ENCODE assay signal across 15 mouse cellular contexts in the genomic region with DNA sequence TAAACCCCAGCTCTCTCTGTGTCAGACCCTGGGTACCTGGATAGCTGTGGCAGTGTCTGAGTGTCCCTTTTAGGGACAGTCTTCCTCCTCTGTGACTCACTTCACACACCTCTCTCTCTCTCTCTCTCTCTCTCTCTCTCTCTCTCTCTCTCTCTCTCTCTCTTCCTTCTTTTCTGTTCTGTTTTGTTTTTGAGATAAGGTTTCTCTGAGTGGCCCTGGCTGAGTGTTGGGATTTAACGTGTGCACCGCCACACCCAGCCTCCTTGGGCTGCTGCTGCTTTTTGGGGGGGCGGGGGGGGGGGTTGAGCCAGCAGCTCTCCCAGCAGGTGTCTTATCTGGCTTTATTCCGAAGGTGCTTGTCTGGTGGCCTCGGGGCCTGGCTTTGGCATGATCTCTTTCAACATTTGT. TPM values are rescaled to one million over a fixed set of nuclear protein-coding genes. Genes with fewer than 3 reads are reported as not detected.
DNase-seq lines count a peak whose midpoint lies in the region; ATAC-seq lines count a peak whose summit lies in the region.
"Had no signal": no experiment of that assay in that cellular context is flagged by ENCODE, and none has a peak within 500 bp of the region (broad histone marks: within the 10 kb centered on the region; RNA-seq: fewer than 3 reads in every experiment).

No protein-coding gene starts in this region.

- 0 out of 2 replicates have a peak overlapping the region, but pooled peaks have one; percentile 19 for H3K4me2 ChIP-seq in heart, embryonic 11.5 days
- H3K4me2 ChIP-seq in midbrain, embryonic 11.5 days = no peak overlapping the region
- H3K4me2 ChIP-seq in midbrain, embryonic 16.5 days (ENCODE audit: low read length) = no peak overlapping the region
- peak overlapping the region; percentile 50 for H3K4me2 ChIP-seq in liver, embryonic 11.5 days
- no peak overlapping the region for H3K4me2 ChIP-seq in stomach, embryonic 16.5 days (ENCODE audit: low read depth, low read length)
- H3K4me2 ChIP-seq: midbrain, embryonic 15.5 days; neural tube, embryonic 15.5 days had no signal

- intact Hi-C loops in heart, postnatal 25 days (cut with DNase I) = no loop called here
- intact Hi-C loops in left cerebral cortex, postnatal 4 days (cut with DNase I) = no loop called here

- peaks cover 37% of the 10 kb centered on the region for H3K4me1 ChIP-seq in heart, embryonic 11.5 days (ENCODE audit: control insufficient read depth, insufficient read depth, low read length)
- H3K4me1 ChIP-seq in midbrain, embryonic 11.5 days (ENCODE audit: control insufficient read depth, insufficient read depth, low read length) = peaks cover 15% of the 10 kb centered on the region
- H3K4me1 ChIP-seq in midbrain, embryonic 16.5 days (ENCODE audit: control insufficient read depth, insufficient read depth, low read length) = peaks cover 32% of the 10 kb centered on the region
- peaks cover 45% of the 10 kb centered on the region for H3K4me1 ChIP-seq in liver, embryonic 11.5 days (replicated peaks; ENCODE audit: control insufficient read depth, insufficient read depth, low read length)
- peaks cover 24% of the 10 kb centered on the region for H3K4me1 ChIP-seq in stomach, embryonic 16.5 days (ENCODE audit: control insufficient read depth, insufficient read depth, low read length)

- no peaks in the 10 kb centered on the region for H3K27me3 ChIP-seq in heart, embryonic 11.5 days (ENCODE audit: control insufficient read depth, insufficient read depth, low read length)
- no peaks in the 10 kb centered on the region for H3K27me3 ChIP-seq in midbrain, embryonic 11.5 days (ENCODE audit: control insufficient read depth, insufficient read depth, low read length)
- no peaks in the 10 kb centered on the region for H3K27me3 ChIP-seq in midbrain, embryonic 16.5 days (ENCODE audit: control insufficient read depth, insufficient read depth, low read depth, low read length)
- no peaks in the 10 kb centered on the region for H3K27me3 ChIP-seq in liver, embryonic 11.5 days (replicated peaks; ENCODE audit: control insufficient read depth, insufficient read depth, low read length)
- no peaks in the 10 kb centered on the region for H3K27me3 ChIP-seq in stomach, embryonic 16.5 days (ENCODE audit: control insufficient read depth, insufficient read depth, low read length)
- H3K27me3 ChIP-seq: midbrain, embryonic 15.5 days; neural tube, embryonic 15.5 days; Patski had no signal

- no peak for DNase-seq in heart, postnatal 25 days (ENCODE audit: low spot score)
- DNase-seq in midbrain, embryonic 11.5 days (ENCODE audit: low spot score, missing footprints) = peak; percentile 31
- no peak for DNase-seq in liver, embryonic 11.5 days (ENCODE audit: low spot score)
- DNase-seq in urinary bladder, postnatal 4 days (ENCODE audit: low spot score in 2 of 2) = no peak
- no peak for DNase-seq in left cerebral cortex, postnatal 4 days
- DNase-seq: B cell, adult 2 months; heart, adult 2 months; kidney, postnatal 4 days; right cerebral cortex, postnatal 14 days had no signal

- peak; percentile 62; the same call in 1 of the 2 replicates for ATAC-seq in heart, embryonic 11.5 days (replicated peaks; ENCODE audit: insufficient number of reproducible peaks, low FRiP score, low TSS enrichment)
- ATAC-seq in midbrain, embryonic 11.5 days (ENCODE audit: low FRiP score) = no peak
- no peak for ATAC-seq in midbrain, embryonic 16.5 days
- ATAC-seq in liver, embryonic 11.5 days (replicated peaks; ENCODE audit: low FRiP score) = peak; percentile 67
- no peak for ATAC-seq in stomach, embryonic 16.5 days (ENCODE audit: insufficient read depth, low FRiP score)
- ATAC-seq: midbrain, embryonic 15.5 days; Patski had no signal

- 21% methylated on average over 5 of the region's 5 CpGs for WGBS in heart, embryonic 11.5 days (ENCODE audit: insufficient replicate concordance)
- 43% methylated on average over 5 of the region's 5 CpGs for WGBS in midbrain, embryonic 11.5 days
- WGBS in midbrain, embryonic 16.5 days = 23% methylated on average over 5 of the region's 5 CpGs
- 15% methylated on average over 5 of the region's 5 CpGs for WGBS in liver, embryonic 11.5 days
- WGBS in stomach, embryonic 16.5 days = 39% methylated on average over 5 of the region's 5 CpGs

- no peak overlapping the region for H3K4me3 ChIP-seq in heart, embryonic 11.5 days (ENCODE audit: low read depth, low read length)
- no peak overlapping the region for H3K4me3 ChIP-seq in midbrain, embryonic 11.5 days (ENCODE audit: low read depth, low read length)
- no peak overlapping the region for H3K4me3 ChIP-seq in midbrain, embryonic 16.5 days (ENCODE audit: low read depth, low read length)
- H3K4me3 ChIP-seq in liver, embryonic 11.5 days (ENCODE audit: low read depth, low read length) = no peak overlapping the region
- H3K4me3 ChIP-seq in stomach, embryonic 16.5 days (replicated peaks; ENCODE audit: low read length) = no peak overlapping the region
- H3K4me3 ChIP-seq: heart, adult 2 months; midbrain, embryonic 15.5 days; neural tube, embryonic 15.5 days had no signal

- H3K9me3 ChIP-seq in heart, embryonic 11.5 days (replicated peaks; ENCODE audit: control insufficient read depth, low read length) = no peaks in the 10 kb centered on the region
- H3K9me3 ChIP-seq in midbrain, embryonic 11.5 days (ENCODE audit: control insufficient read depth, low read length) = no peaks in the 10 kb centered on the region
- H3K9me3 ChIP-seq in midbrain, embryonic 16.5 days (replicated peaks; ENCODE audit: control insufficient read depth, low read length, poor library complexity, severe bottlenecking) = no peaks in the 10 kb centered on the region
- H3K9me3 ChIP-seq in liver, embryonic 11.5 days (ENCODE audit: control insufficient read depth, low read length) = no peaks in the 10 kb centered on the region
- H3K9me3 ChIP-seq in stomach, embryonic 16.5 days (replicated peaks; ENCODE audit: control insufficient read depth, low read length) = no peaks in the 10 kb centered on the region
- H3K9me3 ChIP-seq: midbrain, embryonic 15.5 days; neural tube, embryonic 15.5 days had no signal

- H3K36me3 ChIP-seq in heart, embryonic 11.5 days (ENCODE audit: control insufficient read depth, insufficient read depth, low read length) = no peaks in the 10 kb centered on the region
- H3K36me3 ChIP-seq in midbrain, embryonic 11.5 days (ENCODE audit: control insufficient read depth, insufficient read depth, low read length) = no peaks in the 10 kb centered on the region
- H3K36me3 ChIP-seq in midbrain, embryonic 16.5 days (ENCODE audit: control insufficient read depth, insufficient read depth, low read length) = no peaks in the 10 kb centered on the region
- H3K36me3 ChIP-seq in liver, embryonic 11.5 days (ENCODE audit: control insufficient read depth, insufficient read depth, low read length) = no peaks in the 10 kb centered on the region
- no peaks in the 10 kb centered on the region for H3K36me3 ChIP-seq in stomach, embryonic 16.5 days (ENCODE audit: control insufficient read depth, insufficient read depth, low read length)
- H3K36me3 ChIP-seq: midbrain, embryonic 15.5 days; neural tube, embryonic 15.5 days had no signal

- H3K27ac ChIP-seq in heart, embryonic 11.5 days (ENCODE audit: low read depth, low read length) = peak overlapping the region; percentile 29; the same call in 1 of the 2 replicates
- no peak overlapping the region for H3K27ac ChIP-seq in midbrain, embryonic 11.5 days (ENCODE audit: low read depth, low read length)
- H3K27ac ChIP-seq in midbrain, embryonic 16.5 days (ENCODE audit: low read length) = no peak overlapping the region
- H3K27ac ChIP-seq in liver, embryonic 11.5 days (ENCODE audit: low read depth, low read length) = peak overlapping the region; percentile 77
- H3K27ac ChIP-seq in stomach, embryonic 16.5 days (ENCODE audit: low read length) = peak overlapping the region; percentile 52; the same call in 1 of the 2 replicates
- H3K27ac ChIP-seq: heart, adult 2 months; neural tube, embryonic 15.5 days had no signal

- H3K9ac ChIP-seq in heart, embryonic 11.5 days (ENCODE audit: low read depth, low read length) = peak overlapping the region; percentile 22; the same call in 1 of the 2 replicates
- no peak overlapping the region for H3K9ac ChIP-seq in midbrain, embryonic 11.5 days (ENCODE audit: low read length)
- H3K9ac ChIP-seq in midbrain, embryonic 16.5 days (ENCODE audit: low read depth, low read length) = no peak overlapping the region
- no peak overlapping the region; the same call in 1 of the 2 replicates for H3K9ac ChIP-seq in liver, embryonic 11.5 days (ENCODE audit: low read depth, low read length)
- peak overlapping the region; percentile 26; the same call in 1 of the 2 replicates for H3K9ac ChIP-seq in stomach, embryonic 16.5 days (ENCODE audit: low read length)
- H3K9ac ChIP-seq: midbrain, embryonic 15.5 days; neural tube, embryonic 15.5 days had no signal

RNA-seq across cellular contexts. Expression of a gene that starts 29.9 kb away (rescaled TPM):
- polyA plus RNA-seq in heart, embryonic 11.5 days (2014; fragmentation: Nextera tagmentation; extraction: Ambion mirVana) = 23.1 and 23.7 TPM in 2 replicates
- total RNA-seq in heart, postnatal 25 days (2021) = 10 to 100 TPM; 57.0 to 59.8 TPM
- 38.6 and 45.6 TPM in 2 replicates for polyA plus RNA-seq in midbrain, embryonic 11.5 days (2014; fragmentation: Nextera tagmentation; extraction: Ambion mirVana)
- polyA plus RNA-seq in midbrain, embryonic 16.5 days (2015; fragmentation: Nextera tagmentation; extraction: Ambion mirVana) = 73.2 and 73.4 TPM in 2 replicates
- polyA plus RNA-seq in liver, embryonic 11.5 days (2014; fragmentation: Nextera tagmentation; extraction: Ambion mirVana) = 24.9 and 27.6 TPM in 2 replicates
- 9.7 and 14.0 TPM in 2 replicates for polyA plus RNA-seq in stomach, embryonic 16.5 days (2015; fragmentation: Nextera tagmentation; extraction: Ambion mirVana)
- total RNA-seq in left cerebral cortex, postnatal 4 days (2021) = 100 to 1,000 TPM; 191 to 204 TPM

RNA-seq across cellular contexts. Expression of a gene that starts 43.9 kb away (rescaled TPM):
- polyA plus RNA-seq in heart, embryonic 11.5 days (2014; fragmentation: Nextera tagmentation; extraction: Ambion mirVana) = 2.5 and 4.2 TPM in 2 replicates
- 1 to 10 TPM; 6.3 to 7.4 TPM for total RNA-seq in heart, postnatal 25 days (2021)
- polyA plus RNA-seq in midbrain, embryonic 11.5 days (2014; fragmentation: Nextera tagmentation; extraction: Ambion mirVana) = 2.9 TPM in 2 replicates
- 8.0 and 9.1 TPM in 2 replicates for polyA plus RNA-seq in midbrain, embryonic 16.5 days (2015; fragmentation: Nextera tagmentation; extraction: Ambion mirVana)
- polyA plus RNA-seq in liver, embryonic 11.5 days (2014; fragmentation: Nextera tagmentation; extraction: Ambion mirVana) = 3.1 and 3.8 TPM in 2 replicates
- polyA plus RNA-seq in stomach, embryonic 16.5 days (2015; fragmentation: Nextera tagmentation; extraction: Ambion mirVana) = 5.9 and 6.5 TPM in 2 replicates
- total RNA-seq in left cerebral cortex, postnatal 4 days (2021) = 10 to 100 TPM; 23.9 to 25.5 TPM

Comparison
In these comparisons a context has a peak if more than half of its experiments do, and no peak if none do; other contexts are left out.
1. ATAC-seq: peak in heart, embryonic 11.5 days (single experiment) and liver, embryonic 11.5 days (single experiment); none in midbrain, embryonic 11.5 days (single experiment), midbrain, embryonic 16.5 days (single experiment) and stomach, embryonic 16.5 days (single experiment).
2. H3K27ac ChIP-seq: peak in heart, embryonic 11.5 days (single experiment), liver, embryonic 11.5 days (single experiment) and stomach, embryonic 16.5 days (single experiment); none in midbrain, embryonic 11.5 days (single experiment) and midbrain, embryonic 16.5 days (single experiment).
3. H3K4me2 ChIP-seq: peak in heart, embryonic 11.5 days (single experiment) and liver, embryonic 11.5 days (single experiment); none in midbrain, embryonic 11.5 days (single experiment), midbrain, embryonic 16.5 days (single experiment) and stomach, embryonic 16.5 days (single experiment).
4. H3K9ac ChIP-seq: peak in heart, embryonic 11.5 days (single experiment) and stomach, embryonic 16.5 days (single experiment); none in midbrain, embryonic 11.5 days (single experiment), midbrain, embryonic 16.5 days (single experiment) and liver, embryonic 11.5 days (single experiment).